Mouse (Mus musculus) spleen, adult 2 months (tissue): ENCODE measurements around the gene Crybg3.

Source experiments
- CTCF ChIP-seq: fragments of 200-500 bp; IDR thresholded peaks from 2 replicates; pipeline ENCODE4 v1.5.1; 2011; ENCODE audit warnings: mild to moderate bottlenecking, inconsistent platforms; ENCODE audit not compliant: insufficient read depth, insufficient read length, insufficient replicate concordance; ENCODE audit errors: extremely low read depth
- POLR2A ChIP-seq: fragments of 200-500 bp; IDR thresholded peaks from 2 replicates; pipeline ENCODE4 v1.6.1; 2011; ENCODE audit warnings: low read depth, low read length, inconsistent platforms

GRCm38 (mm10) chr16:59639102-59639691, 38.4 kb upstream of the Crybg3 start, which contains the start of gene Arl6:
- TF ChIP-seq CTCF, result no peak
- TF ChIP-seq POLR2A, result no peak
